Mouse (Mus musculus): ENCODE data around the gene Rgs13. TPM values are rescaled to one million over a fixed set of nuclear protein-coding genes. Genes with fewer than 3 reads are reported as not detected.

The Rgs13 gene
- polyA plus RNA-seq, 1 experiment from 2014 or later: not detected

DNA sequence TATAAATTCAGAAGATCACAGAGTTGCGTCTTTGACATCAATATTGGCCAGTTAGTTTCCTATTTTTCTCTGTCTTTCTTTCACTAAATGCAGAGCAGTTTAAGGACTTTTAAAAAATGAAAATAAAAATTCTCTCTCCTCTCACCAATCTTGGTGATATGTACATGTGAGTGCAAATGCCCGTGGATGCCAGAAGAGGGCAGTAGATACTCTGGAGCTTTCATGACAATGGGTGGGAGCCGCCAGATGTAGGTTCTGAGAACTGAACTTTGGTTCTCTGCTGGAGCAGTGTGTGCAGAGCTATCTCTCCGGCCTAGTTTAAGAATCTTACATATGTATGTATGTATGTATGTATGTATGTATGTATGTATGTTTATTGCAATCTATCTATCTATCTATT is 2.4 kb upstream of the Rgs13 start:
- H3K9me3 ChIP-seq (ENCODE audit: low read length): no peaks in the 10 kb centered on the region
- no peaks in the 10 kb centered on the region for H3K27me3 ChIP-seq (ENCODE audit: insufficient read depth, low read length)
- H3K4me3 ChIP-seq (ENCODE audit: low read depth, low read length): no peak overlapping the region
- H3K27ac ChIP-seq (ENCODE audit: low read depth): no peak overlapping the region
- ATAC-seq (no peak), DNase-seq (no peak)
- 78% methylated on average over 4 of the region's 4 CpGs for WGBS (ENCODE audit: insufficient replicate concordance)
- H3K9ac ChIP-seq (replicated peaks): no peak overlapping the region
- H3K4me1 ChIP-seq (ENCODE audit: insufficient read depth): no peaks in the 10 kb centered on the region
- H3K4me2 ChIP-seq (ENCODE audit: low read depth, low read length): no peak overlapping the region
- peak; percentile 29; the same call in 1 of the 2 replicates for TF ChIP-seq CTCF (IDR thresholded peaks at IDR 0.05; ENCODE audit: low read depth)
- no peak for TF ChIP-seq EP300 (IDR thresholded peaks at IDR 0.05; ENCODE audit: low read depth)
- H3K36me3 ChIP-seq (replicated peaks; ENCODE audit: insufficient read depth, low read length): no peaks in the 10 kb centered on the region

DNA sequence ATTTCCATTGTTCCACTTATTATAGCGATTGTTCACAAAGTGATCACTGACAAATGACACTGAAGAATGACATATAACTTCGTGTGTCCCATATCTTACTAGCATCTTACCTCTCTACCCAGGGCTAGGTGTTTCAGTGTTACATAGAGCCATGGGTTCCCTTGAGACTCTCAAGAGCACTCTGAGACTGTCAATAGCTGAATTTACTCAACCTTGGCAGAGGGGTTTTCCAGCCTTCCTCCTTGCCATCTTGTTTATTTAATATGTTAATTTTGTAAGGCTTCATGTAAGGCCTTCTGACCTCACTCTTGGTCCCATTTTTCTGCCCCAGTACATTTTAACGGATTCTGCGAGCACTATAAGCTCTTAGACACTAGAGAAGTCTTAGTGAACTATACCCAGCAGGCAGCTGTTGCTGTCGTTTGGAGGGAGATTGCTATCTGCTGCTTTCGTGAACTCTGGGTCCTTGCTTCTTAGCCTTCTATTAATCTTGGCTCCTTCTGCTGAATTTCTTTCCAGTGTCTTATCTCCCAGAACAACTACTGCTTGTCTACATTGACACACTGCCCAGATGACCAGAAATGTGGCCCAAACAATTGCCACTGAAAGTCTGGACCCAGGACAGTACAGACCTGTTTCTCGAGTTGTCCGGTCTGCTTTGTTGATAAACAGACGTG is 1.2 kb upstream of the Rgs13 start:
- no peak for ATAC-seq
- Histone ChIP-seq H3K27me3 (ENCODE audit: insufficient read depth, low read length) (no peaks in the 10 kb centered on the region), H3K4me1 (ENCODE audit: insufficient read depth) (no peaks in the 10 kb centered on the region), H3K9ac (replicated peaks) (no peak overlapping the region), H3K9me3 (ENCODE audit: low read length) (no peaks in the 10 kb centered on the region), H3K4me2 (ENCODE audit: low read depth, low read length) (no peak overlapping the region), H3K36me3 (replicated peaks; ENCODE audit: insufficient read depth, low read length) (no peaks in the 10 kb centered on the region), H3K4me3 (ENCODE audit: low read depth, low read length) (no peak overlapping the region), H3K27ac (ENCODE audit: low read depth) (no peak overlapping the region)
- WGBS (ENCODE audit: insufficient replicate concordance): 67% methylated on average over 9 of the region's 9 CpGs
- DNase-seq: no peak
- TF ChIP-seq CTCF (IDR thresholded peaks at IDR 0.05; ENCODE audit: low read depth): no peak
- TF ChIP-seq EP300 (IDR thresholded peaks at IDR 0.05; ENCODE audit: low read depth): no peak

DNA sequence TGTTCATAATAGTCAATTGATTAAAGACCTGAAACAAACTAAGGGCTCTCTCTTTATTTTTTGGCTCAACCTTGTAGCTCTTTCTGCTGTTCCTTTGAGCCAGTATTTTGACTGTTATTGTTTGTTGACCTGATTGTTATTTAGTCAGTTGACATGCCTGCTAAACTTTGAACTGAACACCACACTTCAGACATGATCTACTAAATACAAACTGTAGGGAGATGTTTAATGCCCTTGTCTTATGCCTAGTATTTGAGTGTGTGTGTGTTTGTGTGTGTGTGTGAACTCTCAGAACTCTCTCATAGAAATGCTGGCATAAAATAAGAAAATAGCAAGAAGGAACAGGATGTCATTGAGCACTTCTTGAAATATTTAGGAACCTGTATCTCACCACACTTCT is 448 bp upstream of the Rgs13 start:
- H3K27ac ChIP-seq (ENCODE audit: low read depth): no peak overlapping the region
- no peaks in the 10 kb centered on the region for H3K27me3 ChIP-seq (ENCODE audit: insufficient read depth, low read length)
- ATAC-seq (no peak), DNase-seq (no peak)
- H3K36me3 ChIP-seq (replicated peaks; ENCODE audit: insufficient read depth, low read length): no peaks in the 10 kb centered on the region
- H3K9me3 ChIP-seq (ENCODE audit: low read length): no peaks in the 10 kb centered on the region
- H3K4me1 ChIP-seq (ENCODE audit: insufficient read depth): no peaks in the 10 kb centered on the region
- no peak overlapping the region for H3K9ac ChIP-seq (replicated peaks)
- TF ChIP-seq CTCF (IDR thresholded peaks at IDR 0.05; ENCODE audit: low read depth) (no peak), EP300 (IDR thresholded peaks at IDR 0.05; ENCODE audit: low read depth) (no peak)
- no peak overlapping the region for H3K4me3 ChIP-seq (ENCODE audit: low read depth, low read length)
- no peak overlapping the region for H3K4me2 ChIP-seq (ENCODE audit: low read depth, low read length)

DNA sequence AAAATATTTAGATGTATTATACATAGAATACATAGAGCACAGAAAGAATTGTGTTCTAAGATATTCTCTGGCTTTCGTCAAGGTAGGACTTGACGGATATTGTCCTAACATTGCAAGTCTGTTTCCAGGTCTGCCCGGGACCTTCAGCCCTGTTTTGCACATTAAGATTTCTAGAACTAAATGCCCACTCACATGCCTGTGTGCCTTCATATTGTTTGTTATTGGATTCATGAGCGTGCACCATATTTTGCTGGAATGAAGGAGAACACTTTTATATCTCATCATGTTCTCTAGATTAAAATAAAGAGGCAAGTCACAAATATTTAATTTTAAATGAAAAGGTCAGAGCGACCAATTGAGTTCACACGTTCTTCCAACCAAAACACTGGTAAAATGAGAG is 2.4 kb downstream of the Rgs13 start:
- no peaks in the 10 kb centered on the region for H3K36me3 ChIP-seq (replicated peaks; ENCODE audit: insufficient read depth, low read length)
- H3K9ac ChIP-seq (replicated peaks): no peak overlapping the region
- no peak overlapping the region for H3K4me3 ChIP-seq (ENCODE audit: low read depth, low read length)
- TF ChIP-seq CTCF (IDR thresholded peaks at IDR 0.05; ENCODE audit: low read depth) (no peak), EP300 (IDR thresholded peaks at IDR 0.05; ENCODE audit: low read depth) (no peak)
- WGBS (ENCODE audit: insufficient replicate concordance): 77% methylated on average over 6 of the region's 6 CpGs
- no peak for ATAC-seq
- no peak for DNase-seq
- H3K27me3 ChIP-seq (ENCODE audit: insufficient read depth, low read length): no peaks in the 10 kb centered on the region
- H3K4me2 ChIP-seq (ENCODE audit: low read depth, low read length): no peak overlapping the region
- no peaks in the 10 kb centered on the region for H3K9me3 ChIP-seq (ENCODE audit: low read length)
- no peak overlapping the region for H3K27ac ChIP-seq (ENCODE audit: low read depth)
- H3K4me1 ChIP-seq (ENCODE audit: insufficient read depth): no peaks in the 10 kb centered on the region

DNA sequence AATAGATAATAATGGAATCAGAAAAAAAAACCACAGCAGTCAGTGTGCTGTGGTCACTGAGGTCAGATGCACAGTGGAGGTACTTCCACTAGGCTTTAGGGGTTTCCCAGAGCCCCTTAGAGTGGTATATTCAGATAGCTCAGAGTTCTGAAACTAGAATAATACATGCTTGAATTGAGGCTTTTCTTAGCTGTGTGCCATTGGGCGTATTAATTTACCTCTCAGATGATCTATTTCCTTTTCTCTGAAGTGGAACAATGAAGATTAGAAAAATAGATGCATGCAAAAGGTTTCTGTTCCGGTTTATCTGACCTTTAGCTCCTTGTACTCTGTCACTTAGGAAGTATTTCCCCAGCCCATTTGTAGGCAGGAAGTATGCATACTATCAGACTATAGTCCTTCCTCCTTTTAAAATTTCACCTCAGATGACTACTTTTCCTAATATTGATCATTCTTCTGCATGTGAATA is 3.6 kb downstream of the Rgs13 start:
- DNase-seq (no peak), ATAC-seq (no peak)
- Histone ChIP-seq H3K36me3 (replicated peaks; ENCODE audit: insufficient read depth, low read length) (no peaks in the 10 kb centered on the region), H3K4me1 (ENCODE audit: insufficient read depth) (no peaks in the 10 kb centered on the region), H3K27ac (ENCODE audit: low read depth) (no peak overlapping the region), H3K4me3 (ENCODE audit: low read depth, low read length) (no peak overlapping the region), H3K27me3 (ENCODE audit: insufficient read depth, low read length) (no peaks in the 10 kb centered on the region), H3K9me3 (ENCODE audit: low read length) (no peaks in the 10 kb centered on the region), H3K4me2 (ENCODE audit: low read depth, low read length) (no peak overlapping the region), H3K9ac (replicated peaks) (no peak overlapping the region)
- WGBS (ENCODE audit: insufficient replicate concordance): 56% methylated on average over 2 of the region's 2 CpGs
- TF ChIP-seq EP300 (IDR thresholded peaks at IDR 0.05; ENCODE audit: low read depth): no peak
- no peak for TF ChIP-seq CTCF (IDR thresholded peaks at IDR 0.05; ENCODE audit: low read depth)

DNA sequence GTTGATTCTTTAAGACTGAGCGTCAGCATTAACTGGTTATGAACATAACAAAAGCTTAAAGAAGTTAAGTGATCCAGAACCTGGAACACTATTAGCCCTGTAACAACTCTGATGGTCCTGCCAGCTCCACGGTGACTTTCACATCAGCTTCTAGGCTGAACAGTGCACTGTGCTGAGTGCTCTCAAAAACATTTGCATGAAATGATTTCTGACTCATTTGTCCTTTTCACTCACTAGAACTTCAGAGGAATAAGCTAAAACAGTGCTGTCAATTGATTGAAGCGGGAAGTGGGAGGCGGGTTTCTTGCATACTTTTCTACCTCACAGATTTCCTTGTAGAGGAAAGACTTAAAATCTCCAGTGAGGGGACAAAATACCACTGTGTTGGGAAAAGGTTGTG is 8.3 kb downstream of the Rgs13 start:
- no peaks in the 10 kb centered on the region for H3K4me1 ChIP-seq (ENCODE audit: insufficient read depth)
- no peaks in the 10 kb centered on the region for H3K27me3 ChIP-seq (ENCODE audit: insufficient read depth, low read length)
- H3K36me3 ChIP-seq (replicated peaks; ENCODE audit: insufficient read depth, low read length): no peaks in the 10 kb centered on the region
- H3K27ac ChIP-seq (ENCODE audit: low read depth): no peak overlapping the region
- H3K4me2 ChIP-seq (ENCODE audit: low read depth, low read length): no peak overlapping the region
- ATAC-seq (no peak), DNase-seq (no peak)
- no peak overlapping the region for H3K9ac ChIP-seq (replicated peaks)
- TF ChIP-seq CTCF (IDR thresholded peaks at IDR 0.05; ENCODE audit: low read depth): no peak
- TF ChIP-seq EP300 (IDR thresholded peaks at IDR 0.05; ENCODE audit: low read depth): no peak
- H3K9me3 ChIP-seq (ENCODE audit: low read length): no peaks in the 10 kb centered on the region
- no peak overlapping the region for H3K4me3 ChIP-seq (ENCODE audit: low read depth, low read length)
- WGBS (ENCODE audit: insufficient replicate concordance): 85% methylated on average over 4 of the region's 4 CpGs
